Mouse (Mus musculus) brain, embryonic 14.5 days (tissue): ENCODE measurements at regions not wholly inside any gene's neighbourhood (a gene's known extent, or its start where the extent isn't known, plus 50 kb on each side); places are given as distances from the start of the nearest gene placed in this dataset.

Experiments
- DNase-seq: peaks from one replicate; pipeline ENCODE4 v3.0.0-alpha.2; 2011; ENCODE audit warnings: low read depth
- CTCF ChIP-seq: fragments of 200-500 bp; IDR thresholded peaks from 2 replicates; pipeline ENCODE4 v1.5.1; 2012; ENCODE audit warnings: inconsistent platforms, mild to moderate bottlenecking, moderate library complexity, borderline replicate concordance; ENCODE audit not compliant: insufficient read depth, insufficient read length; ENCODE audit errors: extremely low read depth
- POLR2A ChIP-seq: fragments of 200-500 bp; IDR thresholded peaks from 2 replicates; pipeline ENCODE4 v1.6.1; 2012; ENCODE audit warnings: mild to moderate bottlenecking, inconsistent platforms, borderline replicate concordance; ENCODE audit not compliant: poor library complexity, insufficient read depth, insufficient read length, severe bottlenecking; ENCODE audit errors: extremely low read depth

DNA sequence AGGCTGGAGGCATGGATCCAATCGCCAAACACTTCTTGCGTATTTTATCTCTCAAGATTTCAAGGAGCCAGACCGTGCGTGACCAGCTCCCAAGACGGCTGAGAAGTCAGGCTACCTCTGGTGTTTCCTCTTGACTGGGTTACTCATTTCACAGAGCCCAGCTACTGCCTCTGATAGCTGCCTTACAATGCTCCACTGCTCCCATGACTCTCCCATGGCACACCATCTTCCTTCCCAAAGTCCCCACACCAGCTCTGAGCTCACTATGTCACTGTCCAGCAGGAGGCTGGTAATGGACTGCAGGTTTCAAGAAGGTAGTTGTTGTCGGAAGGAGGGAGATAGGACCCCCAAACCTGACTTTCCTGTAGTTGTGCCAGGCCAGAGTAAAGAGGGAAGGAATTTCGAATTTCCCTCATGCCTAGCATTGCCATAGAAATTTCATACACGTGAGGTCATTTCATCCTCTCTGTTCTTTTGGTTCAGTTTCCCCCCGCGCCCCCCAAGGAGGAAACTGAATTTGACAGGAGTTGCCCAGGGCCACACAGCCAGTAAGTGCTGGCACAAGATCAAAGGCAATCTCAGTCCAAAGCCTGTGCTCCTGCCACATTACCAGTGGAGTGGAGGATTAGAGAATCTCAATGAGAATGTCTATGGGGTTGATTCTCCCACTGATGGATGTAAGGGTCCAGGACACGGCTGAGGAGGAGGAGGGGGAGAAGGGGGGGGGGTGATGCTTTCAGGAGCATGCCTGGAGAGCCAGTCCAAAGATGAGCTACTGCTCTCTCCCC, 155.3 kb upstream of the Mocs1 start:
- DNase-seq, result peak; percentile 77
- TF ChIP-seq CTCF, result no peak
- TF ChIP-seq POLR2A, result no peak

DNA sequence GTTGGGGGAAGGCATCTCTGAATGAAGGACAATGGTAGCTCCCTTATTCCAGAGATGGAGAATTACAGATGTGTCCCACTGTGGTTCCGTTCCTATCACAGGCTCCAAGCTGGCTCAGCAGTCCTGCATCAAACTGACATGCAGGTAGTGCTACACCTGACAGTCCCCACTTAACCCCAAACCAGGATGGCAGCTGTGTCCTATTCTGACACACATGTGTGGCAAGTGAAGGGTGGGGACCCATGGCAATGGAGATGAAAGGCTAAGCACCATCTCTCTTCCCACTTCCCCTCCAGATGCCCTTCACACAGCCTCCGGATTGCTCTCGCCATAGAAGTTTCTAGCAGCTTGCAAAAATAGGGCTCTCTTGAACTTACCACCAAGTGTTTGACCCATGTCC, 153.2 kb upstream of the Mocs1 start:
- no peak for DNase-seq
- TF ChIP-seq POLR2A (no peak), CTCF (no peak)

DNA sequence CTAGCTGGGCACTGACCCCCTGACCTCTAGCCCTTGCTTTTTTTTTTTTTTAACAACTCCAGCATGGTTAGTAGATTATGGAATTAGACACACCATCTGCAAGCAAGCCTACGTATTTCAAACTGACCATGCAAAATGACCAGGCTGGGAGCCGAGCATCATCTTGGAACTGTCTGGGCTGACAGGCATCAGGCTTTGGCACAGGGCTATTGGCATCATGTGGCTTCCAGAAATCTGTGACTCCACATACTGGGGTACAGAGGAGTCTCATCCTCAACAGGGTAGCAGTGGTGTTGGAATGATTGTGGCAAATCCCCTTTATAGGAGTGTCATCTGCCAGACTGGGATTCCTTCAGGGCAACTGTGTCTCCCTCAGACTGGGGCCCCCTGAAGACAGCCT, 152.7 kb upstream of the Mocs1 start:
- DNase-seq, result no peak
- no peak for TF ChIP-seq CTCF
- no peak for TF ChIP-seq POLR2A

DNA sequence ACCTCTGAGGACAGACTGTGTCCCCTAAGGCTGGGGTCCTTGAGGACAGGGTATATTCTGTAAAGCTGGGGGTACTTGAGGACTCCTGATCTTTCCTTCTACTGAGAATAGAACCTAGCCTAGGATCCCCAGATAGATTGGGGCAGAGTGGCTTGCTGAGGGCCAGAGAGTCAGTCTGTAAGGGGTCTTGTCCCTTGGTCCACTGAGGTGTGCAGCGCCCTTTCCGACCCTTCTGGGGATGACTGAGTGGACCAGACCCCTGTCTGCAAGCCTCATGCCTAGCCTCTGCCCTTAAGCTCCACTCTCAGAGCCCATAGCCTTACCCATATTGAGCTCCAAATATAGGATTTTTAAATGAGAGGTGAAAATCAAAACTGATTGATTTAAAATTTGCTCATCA, 152.2 kb upstream of the Mocs1 start:
- TF ChIP-seq CTCF (no peak), POLR2A (no peak)
- DNase-seq, result no peak

DNA sequence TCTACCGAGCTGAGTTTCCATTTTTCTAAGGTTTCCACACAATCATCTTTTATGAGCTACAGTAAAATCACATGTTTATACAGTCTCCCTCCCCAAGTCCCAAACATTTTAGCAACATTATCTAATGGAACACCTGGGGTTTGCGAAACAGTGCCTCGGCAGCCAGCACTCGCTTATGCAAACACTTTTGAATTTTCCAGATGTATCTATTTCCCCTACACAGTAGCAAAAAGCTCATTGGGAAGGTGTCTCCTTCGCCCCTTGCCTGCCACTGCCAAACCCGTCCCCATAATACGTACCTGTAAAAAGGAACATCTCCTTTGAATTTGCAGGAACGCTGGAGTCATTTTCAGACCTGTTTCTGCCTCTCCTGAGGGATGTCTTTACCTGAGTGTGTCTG, 149.6 kb upstream of the Mocs1 start:
- DNase-seq, result no peak
- TF ChIP-seq CTCF, result no peak
- TF ChIP-seq POLR2A, result no peak

DNA sequence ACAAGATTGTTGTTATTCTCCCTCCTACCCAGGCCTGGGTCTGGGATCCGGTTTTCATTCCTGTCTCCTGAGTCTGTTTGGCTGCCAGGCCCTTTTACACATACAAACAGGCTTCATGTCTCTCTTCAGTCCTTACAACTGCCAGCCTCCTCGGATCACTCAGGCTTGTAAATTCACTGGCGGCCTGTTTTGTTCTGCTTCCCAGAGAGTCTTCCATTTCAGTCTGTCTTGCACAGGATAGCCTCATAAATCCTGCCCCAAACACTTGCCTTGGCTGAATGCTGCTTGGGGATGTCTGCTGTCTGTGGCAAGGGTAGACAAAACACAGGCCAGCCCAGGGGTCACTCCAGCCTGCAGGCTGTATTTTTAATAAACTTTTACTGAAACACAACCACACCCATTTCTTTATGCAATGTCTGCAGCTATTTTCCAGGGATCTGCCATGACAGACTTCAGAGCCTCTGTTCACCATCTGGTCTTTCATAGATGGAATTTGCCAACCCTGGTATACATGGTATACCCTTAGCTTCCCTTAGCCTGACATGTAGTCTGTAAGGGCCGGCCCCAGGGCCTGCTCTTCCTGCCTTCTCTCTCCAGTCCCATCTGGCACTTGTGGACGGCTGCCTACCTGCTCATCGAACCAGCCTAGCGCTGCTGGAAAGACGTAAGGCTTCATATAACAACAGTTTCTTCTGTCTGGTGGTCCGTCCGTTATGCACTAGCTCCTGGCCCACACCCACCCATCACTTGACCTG, 149.0 kb upstream of the Mocs1 start:
- peak; percentile 44 for DNase-seq
- TF ChIP-seq CTCF (no peak), POLR2A (no peak)

DNA sequence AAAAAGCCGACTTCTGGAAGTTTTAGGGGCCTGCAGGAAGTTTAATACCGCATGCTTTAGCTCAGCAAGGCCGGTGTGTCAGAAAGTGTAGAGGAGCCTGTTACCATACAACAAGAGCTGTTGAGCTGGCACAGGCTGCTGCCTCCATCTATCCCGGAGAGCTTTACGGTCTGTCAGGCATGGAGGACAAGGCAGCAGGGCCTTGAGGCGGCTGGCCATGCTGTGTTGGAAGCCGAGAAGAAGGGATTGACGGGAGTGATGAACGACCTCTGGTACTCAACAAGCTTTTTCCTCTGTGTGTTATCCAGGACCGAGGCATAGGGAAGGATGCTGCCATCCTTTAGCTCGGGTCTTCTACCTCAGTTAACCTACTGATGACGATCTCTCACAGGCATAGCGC, 146.8 kb upstream of the Mocs1 start:
- DNase-seq, result no peak
- TF ChIP-seq CTCF (no peak), POLR2A (no peak)

DNA sequence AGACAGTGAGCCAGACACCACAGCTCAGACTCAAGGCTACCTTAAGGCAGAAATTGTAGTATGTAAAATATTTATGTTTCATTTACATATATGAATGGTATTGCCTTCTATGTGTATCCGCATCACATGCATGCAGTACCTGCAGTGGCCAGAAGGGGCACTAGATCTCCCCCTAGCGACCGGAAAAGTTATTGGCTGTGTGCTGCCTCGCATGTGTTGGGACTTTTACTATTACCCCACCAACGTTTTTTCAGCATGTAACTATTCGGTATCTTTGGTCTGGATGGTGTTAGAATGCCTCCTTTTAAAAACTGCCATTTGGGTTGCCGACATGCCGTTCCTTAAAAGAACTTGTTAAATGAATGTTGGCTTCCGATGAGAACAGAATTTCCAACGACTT, 145.7 kb upstream of the Mocs1 start:
- peak; percentile 61 for TF ChIP-seq CTCF
- no peak for TF ChIP-seq POLR2A
- peak; percentile 30 for DNase-seq

DNA sequence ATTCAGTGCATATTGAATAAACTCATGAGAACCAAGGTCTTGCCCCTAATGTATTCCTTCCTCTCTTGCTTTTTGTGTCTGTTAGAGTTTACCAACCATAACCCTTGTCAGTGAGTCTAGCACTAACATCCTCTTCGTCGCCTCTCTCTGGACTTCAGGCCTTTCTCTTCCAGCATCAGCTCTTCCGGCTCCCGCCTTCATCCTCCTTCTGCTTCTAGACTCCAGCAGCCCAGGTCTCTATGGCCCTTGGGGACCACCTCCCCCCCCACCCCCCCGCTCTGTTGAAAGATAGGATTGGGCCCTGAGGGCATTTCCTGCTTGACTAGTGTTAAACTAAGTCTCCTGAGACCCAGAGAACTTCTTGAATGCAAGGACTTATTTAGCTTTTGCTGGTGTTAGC, 144.7 kb upstream of the Mocs1 start:
- TF ChIP-seq CTCF (no peak), POLR2A (no peak)
- DNase-seq, result no peak

DNA sequence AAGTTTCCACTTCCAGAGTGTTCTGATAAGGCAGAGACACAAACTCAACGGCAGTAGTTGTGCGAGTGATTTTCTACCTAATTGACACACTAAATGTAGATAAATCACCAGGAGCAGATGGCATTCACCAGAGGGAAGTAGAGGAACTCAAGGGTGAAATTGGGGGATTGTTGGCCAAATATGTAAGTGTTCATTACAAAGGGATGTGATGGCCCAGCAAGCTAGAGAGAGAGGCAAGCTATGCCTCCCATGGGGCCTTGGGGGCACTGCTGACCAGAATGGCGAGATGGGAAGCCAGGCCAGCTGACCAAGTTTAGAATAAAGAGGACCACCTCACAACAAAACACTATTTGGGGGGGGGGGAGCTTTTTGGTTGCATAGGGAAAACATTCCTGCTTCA, 136.5 kb upstream of the Mocs1 start:
- DNase-seq, result no peak
- TF ChIP-seq CTCF, result no peak
- no peak for TF ChIP-seq POLR2A

DNA sequence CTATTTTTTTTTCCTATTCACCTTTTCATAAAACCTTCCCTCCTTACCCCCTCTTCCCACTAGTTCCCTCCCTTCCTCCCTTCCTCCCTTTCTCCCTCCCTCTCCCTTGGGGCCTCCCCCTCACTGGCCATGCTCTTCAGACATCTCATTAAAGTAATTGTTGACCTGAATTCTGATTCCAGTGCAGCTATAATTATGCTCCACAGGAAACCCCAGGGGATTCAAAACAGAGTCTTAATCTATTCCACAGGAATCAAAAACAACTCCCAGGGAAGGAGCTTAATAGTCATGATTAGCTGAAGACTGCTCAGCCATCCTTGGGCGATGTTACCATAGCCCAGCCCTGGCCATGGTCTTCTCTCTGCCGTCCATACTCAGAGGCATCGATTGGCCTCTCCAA, 123.7 kb upstream of the Mocs1 start:
- DNase-seq, result peak; percentile 55
- TF ChIP-seq CTCF (no peak), POLR2A (no peak)

DNA sequence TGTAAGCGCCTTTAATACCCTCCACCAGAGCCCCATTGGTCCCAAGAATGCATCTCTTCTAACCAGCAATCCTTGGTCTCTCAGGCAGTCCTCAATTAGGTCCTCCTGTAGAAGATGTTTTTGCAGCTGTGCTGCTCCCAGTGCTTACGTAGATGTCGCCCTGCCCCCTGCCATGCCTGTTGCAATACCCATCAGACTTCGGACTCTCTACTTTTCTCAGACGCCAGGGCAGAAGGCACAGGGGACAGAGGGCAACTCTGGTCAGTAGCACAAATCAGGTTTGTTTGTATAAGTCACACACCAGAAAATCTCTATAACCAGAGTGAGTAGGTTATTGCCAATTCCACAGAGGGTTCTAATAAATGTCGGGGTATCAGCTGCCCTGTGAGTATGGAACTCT, 123.0 kb upstream of the Mocs1 start:
- no peak for TF ChIP-seq POLR2A
- no peak for TF ChIP-seq CTCF
- DNase-seq, result no peak
